Mouse (Mus musculus): ENCODE measurements around the gene Frrs1.

DNA sequence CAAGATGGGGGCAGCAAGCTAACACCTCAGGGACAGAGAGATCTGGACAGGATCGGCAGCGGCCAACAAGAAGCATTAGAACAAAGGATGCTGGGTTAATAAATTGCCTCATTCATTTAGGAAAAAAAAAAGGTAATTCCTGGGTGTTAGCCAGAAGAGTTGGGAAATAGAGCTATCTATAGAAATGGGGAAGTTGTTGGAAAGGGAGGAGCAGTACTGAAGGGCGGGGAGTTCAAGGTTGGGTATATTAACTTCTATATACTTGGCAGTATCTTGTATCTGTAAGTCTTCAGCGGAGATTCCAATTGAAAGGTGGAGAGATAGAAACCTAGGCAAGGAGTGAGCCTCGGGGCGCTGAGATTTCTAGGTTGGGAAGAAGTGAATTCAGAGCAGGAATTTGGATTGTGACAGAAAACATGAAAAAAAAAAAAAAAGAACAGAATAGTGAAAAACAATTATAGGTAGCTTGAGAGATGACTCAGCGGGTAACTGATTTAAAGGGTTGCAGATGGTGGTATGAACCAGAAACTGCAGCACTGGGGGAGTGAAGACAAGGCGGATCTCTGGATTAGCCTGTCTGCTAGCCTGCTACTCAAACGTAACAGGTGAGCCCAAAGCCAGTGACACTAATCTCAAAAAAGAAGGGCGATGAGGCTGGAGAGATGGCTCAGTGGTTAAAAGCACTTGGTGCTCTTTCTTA lies 14.2 kb upstream of the Frrs1 start:
- TF ChIP-seq POLR2A (IDR thresholded peaks at IDR 0.05; ENCODE audit: borderline replicate concordance, low read depth, low read length) (no peak), CTCF (IDR thresholded peaks at IDR 0.05; ENCODE audit: low read depth, low read length) (no peak)
